Mouse (Mus musculus) megakaryocyte-erythroid progenitor cell, adult 5 weeks (primary cell): ENCODE results near the gene Olfr156. TPM values are rescaled to one million over a fixed set of nuclear protein-coding genes. Genes with fewer than 3 reads are reported as not detected.

Experiments used
- polyA plus RNA-seq: library from polyadenylated mRNA; stranded (reverse); fragments of >175 nt; gene quantifications from 2 replicates; pipeline ENCODE4 v1.2.3, GENCODE M21; 2012

Olfr156 gene
- polyA plus RNA-seq = not detected in 2 replicates

DNA sequence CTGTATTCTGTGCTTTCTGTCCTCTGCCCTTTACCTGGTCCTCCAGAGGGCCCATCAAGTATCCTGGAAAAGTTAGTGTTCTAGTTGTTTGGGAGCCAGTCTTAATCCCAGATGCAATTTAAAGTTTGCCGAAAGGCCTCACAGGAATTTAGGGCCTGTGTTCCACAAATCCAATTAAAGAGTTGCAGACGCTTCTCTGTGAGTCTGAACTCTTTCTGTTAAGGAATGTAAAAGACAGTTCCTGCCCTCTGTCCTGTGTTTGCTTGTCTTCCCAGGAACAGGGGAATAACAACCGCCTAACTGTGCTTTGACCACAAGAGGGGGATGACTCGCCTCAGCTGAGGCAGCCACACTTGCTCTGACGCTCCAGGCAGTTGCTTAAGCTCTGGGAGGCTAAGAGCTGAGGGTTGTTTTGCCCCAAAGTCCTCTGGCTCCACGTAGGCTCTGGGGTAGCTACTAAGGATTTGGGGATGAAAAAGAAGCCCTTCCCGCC lies at the start of gene Olfr156:
Gene Olfr156 (minus strand): TSS at position 51 of the 493 bp plus-strand sequence.

DNA sequence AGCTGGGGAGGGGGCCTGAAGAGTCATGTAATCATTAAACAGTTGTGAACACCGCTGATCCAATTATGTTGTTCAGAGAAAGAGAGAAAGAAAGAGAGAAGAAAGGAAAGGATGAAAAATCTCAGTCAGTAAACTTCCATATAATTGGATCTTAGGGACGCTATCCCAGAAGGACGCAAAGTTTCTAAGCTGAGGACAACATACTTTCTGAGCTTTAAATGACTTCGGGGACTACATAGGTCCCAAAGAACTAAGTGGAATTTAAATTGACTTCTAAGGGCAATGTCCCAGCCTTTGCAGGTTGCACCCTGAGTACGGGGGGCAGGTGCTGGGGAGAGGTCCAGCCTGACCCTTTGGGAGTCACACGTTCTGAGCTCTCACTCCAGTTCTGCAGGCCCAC lies 27.6 kb upstream of the Olfr156 start, which contains the start of gene Olfr155:
Gene Olfr155 (plus strand): TSS at position 301 of the 400 bp plus-strand sequence.

DNA sequence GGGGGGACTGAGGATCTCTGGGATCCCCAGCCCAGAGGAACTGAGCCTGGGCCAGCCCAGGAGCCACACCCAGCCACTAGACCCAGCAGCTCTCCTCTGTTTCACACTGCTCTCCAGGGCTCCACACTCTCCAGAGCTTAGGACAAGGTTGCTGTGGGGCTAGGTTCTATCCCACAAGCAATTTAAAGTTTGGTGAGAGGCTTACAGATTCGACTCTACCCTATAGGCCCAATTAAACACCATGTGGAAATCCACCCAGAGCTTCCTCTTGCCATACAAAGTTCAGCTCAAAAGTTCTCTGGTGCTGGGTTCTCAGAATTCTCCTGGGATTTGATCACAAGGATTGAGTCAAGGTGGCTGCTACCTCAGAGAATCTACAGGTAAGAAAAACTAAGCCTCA lies 16.4 kb upstream of the Olfr156 start, which contains the start of gene Olfr157:
Gene Olfr157 (minus strand): TSS at position 101 of the 400 bp plus-strand sequence.

DNA sequence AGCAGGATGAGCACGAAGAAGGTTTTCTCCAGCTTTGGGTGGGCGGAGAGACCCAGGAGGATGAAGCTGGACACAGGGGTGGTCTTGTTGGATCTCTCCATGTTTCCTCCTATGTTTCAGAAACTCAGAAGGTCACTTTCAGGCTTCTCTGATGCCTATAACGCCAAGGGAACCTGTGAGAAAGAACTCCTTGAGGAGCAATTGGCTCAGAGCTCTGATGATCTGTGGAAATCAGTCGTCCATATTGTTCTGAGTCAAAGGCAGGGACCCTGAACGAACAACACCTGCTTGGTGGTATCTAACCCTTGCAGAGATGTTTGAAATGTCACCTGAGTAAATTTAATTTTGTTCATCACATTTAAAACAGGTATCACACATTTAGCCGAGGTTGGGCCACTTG lies 52.8 kb downstream of the Olfr156 start, which contains the start of gene Olfr159:
Gene Olfr159 (minus strand): TSS at position 101 of the 400 bp plus-strand sequence.

Other genes starting within 250 kb of the Olfr156 start
- gene Rgp1, start 245.2 kb downstream of the Olfr156 start, polyA plus RNA-seq = 59.2 and 71.3 TPM in 2 replicates
- gene Gba2, start 245.0 kb downstream of the Olfr156 start, polyA plus RNA-seq = 11.5 and 13.7 TPM in 2 replicates
- not detected in 2 replicates for gene Msmp, start 239.4 kb downstream of the Olfr156 start, polyA plus RNA-seq
- gene Npr2, start 192.0 kb downstream of the Olfr156 start, polyA plus RNA-seq = 2.0 and 2.3 TPM in 2 replicates
- gene Spag8, start 170.3 kb downstream of the Olfr156 start, polyA plus RNA-seq = 0.26 and 0.36 TPM in 2 replicates
- 44.6 and 61.0 TPM in 2 replicates for gene Hint2, start 167.4 kb downstream of the Olfr156 start, polyA plus RNA-seq
- gene Tmem8b, start 154.9 kb downstream of the Olfr156 start, polyA plus RNA-seq = 4.2 and 6.7 TPM in 2 replicates
- gene Fam221b, start 154.8 kb downstream of the Olfr156 start, polyA plus RNA-seq = 0.07 and 0.22 TPM in 2 replicates
- not detected in 2 replicates for gene Olfr70, start 123.1 kb downstream of the Olfr156 start, polyA plus RNA-seq
- not detected in 2 replicates for gene Olfr71, start 113.6 kb downstream of the Olfr156 start, polyA plus RNA-seq
- not detected in 2 replicates for gene Hrct1, start 96.7 kb downstream of the Olfr156 start, polyA plus RNA-seq
- 0.03 TPM in 1 of 2 replicates, not detected in the other for gene Spaar, start 93.9 kb downstream of the Olfr156 start, polyA plus RNA-seq
- not detected in 2 replicates for gene Olfr159, start 52.9 kb downstream of the Olfr156 start, polyA plus RNA-seq
- gene Olfr157, start 16.3 kb upstream of the Olfr156 start, polyA plus RNA-seq = not detected in 2 replicates
- not detected in 2 replicates for gene Olfr155, start 27.7 kb upstream of the Olfr156 start, polyA plus RNA-seq
- gene Reck, start 51.6 kb upstream of the Olfr156 start, polyA plus RNA-seq = 0.53 and 1.00 TPM in 2 replicates
- gene Glipr2, start 133.5 kb upstream of the Olfr156 start, polyA plus RNA-seq = 12.7 and 16.1 TPM in 2 replicates
- gene Ccin, start 159.6 kb upstream of the Olfr156 start, polyA plus RNA-seq = not detected in 2 replicates
- 466 and 477 TPM in 2 replicates for gene Clta, start 180.6 kb upstream of the Olfr156 start, polyA plus RNA-seq